Mouse (Mus musculus) B cell, adult 2 months (primary cell): ENCODE data around the gene Itpr2.

ENCODE experiments used
- DNase-seq, 2 experiments: peaks; one replicate each; pipeline ENCODE4 v3.0.0; 2022

Itpr2 gene

GRCm38 (mm10) chr6:146081578-146081977 is 420.4 kb downstream of the Itpr2 start:
- DNase-seq, result no peak

- peak; percentile 30 to 35 for DNase-seq
These were observed 421.2 kb downstream of the Itpr2 start for GRCm38 (mm10) chr6:146080546-146081512.

DNA sequence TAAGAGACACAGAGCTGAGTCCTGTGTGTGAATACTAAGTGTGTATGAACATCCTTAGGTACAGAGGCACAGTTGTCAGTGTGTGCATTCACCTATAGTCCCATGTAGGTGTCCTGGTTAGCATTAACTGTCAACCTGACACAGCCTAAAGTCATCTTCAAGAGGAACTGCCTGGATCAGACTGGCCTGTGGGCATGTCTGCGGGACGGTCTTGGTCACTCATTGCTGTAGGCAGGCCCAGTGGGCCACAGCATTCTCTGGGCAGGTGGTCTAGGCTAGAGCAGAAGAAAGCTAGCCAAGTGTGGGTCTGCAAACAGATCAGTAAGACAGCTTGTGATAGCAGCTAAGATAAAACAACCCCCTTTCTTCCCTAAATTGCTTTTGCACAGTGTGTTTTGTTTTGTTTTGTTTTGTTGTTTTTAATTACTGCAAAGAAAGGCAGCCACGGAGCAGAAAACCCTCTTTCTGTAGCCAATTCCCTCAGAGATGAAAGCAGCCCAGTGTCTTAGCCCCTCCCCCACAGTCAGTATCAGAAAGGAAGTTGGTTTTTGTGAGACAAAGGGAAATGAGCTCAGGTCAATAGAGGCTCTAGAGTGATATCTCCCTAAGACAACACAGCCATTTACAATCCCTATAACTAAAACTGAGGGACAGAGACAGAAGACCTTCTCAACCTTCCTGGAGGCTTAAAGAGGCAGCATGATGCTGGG is 422.1 kb downstream of the Itpr2 start:
- peak; percentile 63 to 67 for DNase-seq

DNA sequence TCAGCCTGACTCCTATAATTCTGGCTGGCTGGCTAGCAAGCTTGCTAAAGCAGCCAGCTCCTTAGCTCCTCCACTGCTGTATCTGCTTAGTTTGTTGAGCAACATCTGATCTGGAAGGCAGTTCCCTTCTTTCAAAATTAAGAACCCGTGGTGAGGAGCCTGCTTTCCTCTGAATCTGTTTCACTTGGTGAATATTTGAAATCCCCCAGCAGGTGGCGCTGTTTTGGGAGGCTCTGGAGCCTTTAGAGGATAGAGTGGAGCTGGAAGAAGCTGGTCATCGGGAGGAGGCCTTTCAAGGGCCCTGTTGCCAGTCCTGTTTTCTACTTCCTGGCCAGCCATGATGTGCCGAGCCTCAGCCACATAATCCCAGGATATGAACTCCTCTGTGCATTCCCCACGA is 422.8 kb downstream of the Itpr2 start:
- peak; percentile 86 to 87 for DNase-seq

- DNase-seq, result no peak
These were observed 423.9 kb downstream of the Itpr2 start for GRCm38 (mm10) chr6:146078136-146078535.

GRCm38 (mm10) chr6:146077124-146077889 is 424.7 kb downstream of the Itpr2 start:
- no peak for DNase-seq

GRCm38 (mm10) chr6:146072842-146073241 is 429.2 kb downstream of the Itpr2 start:
- DNase-seq, result no peak

- DNase-seq, result no peak
These were observed 430.1 kb downstream of the Itpr2 start for GRCm38 (mm10) chr6:146071883-146072282.
